Mouse (Mus musculus): ENCODE results near the gene Clk4. TPM values are rescaled to one million over a fixed set of nuclear protein-coding genes. Genes with fewer than 3 reads are reported as not detected.

Gene Clk4
- total RNA-seq (2023; ENCODE audit: inconsistent age), result 297 to 344 TPM (median 325 TPM) in 4 replicates

DNA sequence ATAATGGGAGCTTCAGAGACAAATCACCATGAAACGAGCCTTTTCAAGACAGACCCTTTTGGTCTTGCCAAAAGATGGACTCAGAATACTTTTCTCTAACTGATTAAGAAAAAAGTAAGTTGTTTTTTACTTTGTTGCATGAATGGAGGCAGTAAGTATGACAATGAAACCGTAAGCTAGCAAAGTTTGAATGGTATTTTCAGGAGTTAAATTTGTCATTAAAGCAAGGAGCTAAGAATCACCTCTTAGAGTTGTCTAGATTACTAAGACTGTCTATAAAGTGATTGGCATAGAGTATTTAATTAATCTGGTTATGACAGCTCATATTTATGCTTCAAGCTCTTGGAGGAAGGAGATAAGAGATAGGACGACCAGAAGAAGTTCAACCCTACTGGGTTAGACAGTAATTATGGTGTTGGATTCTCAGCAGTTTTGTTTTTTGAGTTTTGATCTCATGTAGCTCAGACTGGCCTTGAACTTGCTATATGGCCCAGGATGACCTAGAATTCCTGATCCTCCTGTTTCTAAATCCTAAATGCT, at the start of gene Clk4:
Gene Clk4 (plus strand): TSS at position 51 of the 540 bp plus-strand sequence.

GRCm38 (mm10) chr11:51220308-51220707, 41.2 kb upstream of the Clk4 start, which contains the start of gene Gm12569:
Gene Gm12569 (plus strand): TSS chr11:51220473.

GRCm38 (mm10) chr11:51262342-51263285, 1.1 kb downstream of the Clk4 start, which contains the start of gene BC049762:
Gene BC049762 (minus strand): TSS chr11:51263046.

GRCm38 (mm10) chr11:51289564-51290041, 28.1 kb downstream of the Clk4 start, which contains the start of gene Col23a1:
Gene Col23a1 (plus strand): TSS chr11:51289920.

Other genes with a start within 250 kb of the Clk4 start
- not detected in 4 replicates for gene Olfr54, start 247.5 kb upstream of the Clk4 start, total RNA-seq (2023; ENCODE audit: inconsistent age)
- gene Olfr1375, start 213.6 kb upstream of the Clk4 start, total RNA-seq (2023; ENCODE audit: inconsistent age), result not detected in 4 replicates
- gene Zfp354a, start 202.5 kb upstream of the Clk4 start, total RNA-seq (2023; ENCODE audit: inconsistent age), result not detected in 4 replicates
- gene Gm12569, start 41.3 kb upstream of the Clk4 start, total RNA-seq (2023; ENCODE audit: inconsistent age), result not detected in 4 replicates
- gene BC049762, start 1.3 kb downstream of the Clk4 start, total RNA-seq (2023; ENCODE audit: inconsistent age), result not detected in 4 replicates
- 0.54 to 0.83 TPM (median 0.66 TPM) in 4 replicates for gene Col23a1, start 28.2 kb downstream of the Clk4 start, total RNA-seq (2023; ENCODE audit: inconsistent age)